Mouse (Mus musculus) kidney, embryonic 16.5 days (tissue): ENCODE results near the gene Scube1. TPM values are rescaled to one million over a fixed set of nuclear protein-coding genes. Genes with fewer than 3 reads are reported as not detected.
A peak's percentile ranks its signal among the peaks of the same experiment; 100 is the strongest.

ENCODE experiments used
- ATAC-seq: fragments of 200-750 bp; cut with Nextera tagmentation; 2 replicates; pipeline ENCODE4 v1.8.0; 2017; ENCODE audit warnings: moderate TSS enrichment; ENCODE audit not compliant: low FRiP score, low TSS enrichment
- H3K27ac ChIP-seq: fragments of 300-500 bp; sonication (generic); 2 replicates; pipeline ENCODE4 v1.5.1; 2014; ENCODE audit warnings: low read length
- H3K27me3 ChIP-seq: fragments of 300-500 bp; sonication (generic); 2 replicates; pipeline ENCODE4 v1.6.1; 2014; ENCODE audit warnings: low read length, control low read depth, mixed read lengths; ENCODE audit not compliant: insufficient read depth
- H3K36me3 ChIP-seq: fragments of 300-500 bp; sonication (generic); 2 replicates; pipeline ENCODE4 v1.6.1; 2014; ENCODE audit warnings: low read length, control low read depth, mixed read lengths; ENCODE audit not compliant: insufficient read depth
- H3K4me1 ChIP-seq: fragments of 300-500 bp; sonication (generic); 2 replicates; pipeline ENCODE4 v1.6.1; 2014; ENCODE audit warnings: low read length, control low read depth, mixed read lengths; ENCODE audit not compliant: insufficient read depth
- H3K4me2 ChIP-seq: fragments of 300-500 bp; sonication (generic); replicated peaks from 2 replicates; pipeline ENCODE4 v1.6.1; 2014; ENCODE audit warnings: low read depth, low read length
- H3K4me3 ChIP-seq: fragments of 300-500 bp; sonication (generic); 2 replicates; pipeline ENCODE4 v1.5.1; 2014; ENCODE audit warnings: mild to moderate bottlenecking, low read length
- H3K9ac ChIP-seq: fragments of 300-500 bp; sonication (generic); replicated peaks from 2 replicates; pipeline ENCODE4 v1.6.1; 2014; ENCODE audit warnings: low read length
- H3K9me3 ChIP-seq: fragments of 300-500 bp; sonication (generic); 2 replicates; pipeline ENCODE4 v1.6.1; 2016; ENCODE audit warnings: low read length, control low read depth
- WGBS: fragments of 180-500 bp; shearing (Covaris S2); extraction: QIAGEN DNeasy Blood & Tissue Kit; methylation state at CpG from one replicate; pipeline ENCODE4 v1.1.7; 2014; 5-methylcytosine and 5-hydroxymethylcytosine counted together
- polyA plus RNA-seq: library from polyadenylated mRNA; unstranded; fragments of >200 nt; fragmentation: Nextera tagmentation; extraction: Ambion mirVana; gene quantifications from 2 replicates; pipeline ENCODE4 v1.2.1, GENCODE M21; 2015

The Scube1 gene
- polyA plus RNA-seq, 1 experiment from 2014 or later, result 4.8 TPM

GRCm38 (mm10) chr15:83712798-83713197 is 12.0 kb downstream of the Scube1 start:
- ATAC-seq, result no peak
- Histone ChIP-seq H3K27ac (no peak overlapping the region), H3K36me3 (no peaks in the 10 kb centered on the region), H3K9ac (no peak overlapping the region), H3K9me3 (no peaks in the 10 kb centered on the region), H3K4me3 (no peak overlapping the region), H3K27me3 (no peaks in the 10 kb centered on the region), H3K4me1 (peaks cover 10% of the 10 kb centered on the region; the same call in 1 of the 2 replicates), H3K4me2 (no peak overlapping the region)
- WGBS, result 57% methylated on average over 10 of the region's 10 CpGs

- no peak for ATAC-seq
- no peak overlapping the region for H3K4me3 ChIP-seq
- 90% methylated on average over 5 of the region's 5 CpGs for WGBS
These were observed 12.5 kb downstream of the Scube1 start for GRCm38 (mm10) chr15:83712361-83712760.

GRCm38 (mm10) chr15:83709889-83710774 is 14.7 kb downstream of the Scube1 start:
- H3K36me3 ChIP-seq, result no peaks in the 10 kb centered on the region
- H3K27ac ChIP-seq, result no peak overlapping the region
- ATAC-seq, result no peak
- peaks cover 20% of the 10 kb centered on the region for H3K4me1 ChIP-seq
- H3K27me3 ChIP-seq, result no peaks in the 10 kb centered on the region
- H3K9ac ChIP-seq, result no peak overlapping the region
- H3K4me2 ChIP-seq, result no peak overlapping the region
- WGBS, result 28% methylated on average over 23 of the region's 23 CpGs
- no peaks in the 10 kb centered on the region for H3K9me3 ChIP-seq
- no peak overlapping the region for H3K4me3 ChIP-seq

More at GRCm38 (mm10) chr15:83712361-83712760, 12.5 kb downstream of the Scube1 start:
- no peak overlapping the region for H3K27ac ChIP-seq
- H3K9ac ChIP-seq, result no peak overlapping the region
- no peaks in the 10 kb centered on the region for H3K36me3 ChIP-seq
- H3K4me1 ChIP-seq, result peaks cover 10% of the 10 kb centered on the region; the same call in 1 of the 2 replicates
- no peaks in the 10 kb centered on the region for H3K9me3 ChIP-seq
- H3K4me2 ChIP-seq, result no peak overlapping the region
- no peaks in the 10 kb centered on the region for H3K27me3 ChIP-seq

- Histone ChIP-seq H3K4me3 (no peak overlapping the region), H3K9ac (no peak overlapping the region), H3K4me2 (no peak overlapping the region), H3K4me1 (peaks cover 17% of the 10 kb centered on the region), H3K27me3 (no peaks in the 10 kb centered on the region), H3K27ac (0 out of 2 replicates have a peak overlapping the region, but pooled peaks have one; percentile 10), H3K36me3 (no peaks in the 10 kb centered on the region), H3K9me3 (no peaks in the 10 kb centered on the region)
- 22% methylated on average over 10 of the region's 10 CpGs for WGBS
- peak; percentile 68 for ATAC-seq
These were observed 18.2 kb downstream of the Scube1 start for GRCm38 (mm10) chr15:83706528-83707199.

- H3K4me1 ChIP-seq, result peaks cover 34% of the 10 kb centered on the region
- no peaks in the 10 kb centered on the region for H3K27me3 ChIP-seq
- WGBS, result 58% methylated on average over 13 of the region's 13 CpGs
- no peak overlapping the region for H3K4me2 ChIP-seq
- H3K9ac ChIP-seq, result no peak overlapping the region
- no peak overlapping the region for H3K27ac ChIP-seq
- no peak for ATAC-seq
- H3K4me3 ChIP-seq, result no peak overlapping the region
- no peaks in the 10 kb centered on the region for H3K36me3 ChIP-seq
- no peaks in the 10 kb centered on the region for H3K9me3 ChIP-seq
These were observed 24.3 kb downstream of the Scube1 start for GRCm38 (mm10) chr15:83700593-83700923.

GRCm38 (mm10) chr15:83699834-83700592 is 24.8 kb downstream of the Scube1 start:
- no peak overlapping the region for H3K27ac ChIP-seq
- no peaks in the 10 kb centered on the region for H3K36me3 ChIP-seq
- H3K4me3 ChIP-seq, result no peak overlapping the region
- no peaks in the 10 kb centered on the region for H3K9me3 ChIP-seq
- H3K9ac ChIP-seq, result no peak overlapping the region
- WGBS, result 50% methylated on average over 11 of the region's 11 CpGs
- H3K4me1 ChIP-seq, result peaks cover 38% of the 10 kb centered on the region
- no peaks in the 10 kb centered on the region for H3K27me3 ChIP-seq
- ATAC-seq, result 0 out of 2 replicates have a peak, but pooled peaks have one; percentile 29
- no peak overlapping the region for H3K4me2 ChIP-seq

- Histone ChIP-seq H3K9ac (no peak overlapping the region), H3K27me3 (no peaks in the 10 kb centered on the region), H3K9me3 (no peaks in the 10 kb centered on the region), H3K36me3 (no peaks in the 10 kb centered on the region), H3K4me2 (no peak overlapping the region), H3K4me1 (peaks cover 38% of the 10 kb centered on the region), H3K4me3 (no peak overlapping the region), H3K27ac (no peak overlapping the region)
- ATAC-seq, result no peak
- WGBS, result 34% methylated on average over 20 of the region's 20 CpGs
These were observed 25.5 kb downstream of the Scube1 start for GRCm38 (mm10) chr15:83699132-83699833.

GRCm38 (mm10) chr15:83696681-83697381 is 28.0 kb downstream of the Scube1 start:
- no peaks in the 10 kb centered on the region for H3K9me3 ChIP-seq
- H3K36me3 ChIP-seq, result no peaks in the 10 kb centered on the region
- no peak overlapping the region for H3K4me2 ChIP-seq
- H3K27ac ChIP-seq, result no peak overlapping the region
- ATAC-seq, result no peak
- H3K9ac ChIP-seq, result no peak overlapping the region
- H3K27me3 ChIP-seq, result no peaks in the 10 kb centered on the region
- H3K4me3 ChIP-seq, result no peak overlapping the region
- peaks cover 44% of the 10 kb centered on the region for H3K4me1 ChIP-seq
- WGBS, result 32% methylated on average over 14 of the region's 14 CpGs

- Histone ChIP-seq H3K4me2 (no peak overlapping the region), H3K4me3 (no peak overlapping the region), H3K27ac (no peak overlapping the region), H3K27me3 (no peaks in the 10 kb centered on the region), H3K4me1 (peaks cover 44% of the 10 kb centered on the region), H3K9me3 (no peaks in the 10 kb centered on the region), H3K9ac (no peak overlapping the region), H3K36me3 (no peaks in the 10 kb centered on the region)
- ATAC-seq, result no peak
- WGBS, result 44% methylated on average over 11 of the region's 11 CpGs
These were observed 29.7 kb downstream of the Scube1 start for GRCm38 (mm10) chr15:83695159-83695558.
